Mouse (Mus musculus) G1E (cell line): ENCODE data around the gene Rubcn. TPM values are rescaled to one million over a fixed set of nuclear protein-coding genes. Genes with fewer than 3 reads are reported as not detected.

ENCODE experiments used
- ATAC-seq: 2 replicates; pipeline ENCODE4 v1.8.0; 2016; ENCODE audit warnings: mild to moderate bottlenecking; ENCODE audit not compliant: insufficient number of reproducible peaks, poor library complexity, low FRiP score, severe bottlenecking; ENCODE audit errors: extremely low read depth
- DNase-seq: peaks from one replicate; pipeline ENCODE4 v3.0.0; 2012; ENCODE audit warnings: low spot score
- H3K27me3 ChIP-seq: 2 replicates; pipeline ENCODE4 v1.6.1; 2012; ENCODE audit warnings: mild to moderate bottlenecking, low read length, inconsistent platforms; ENCODE audit not compliant: insufficient read depth
- H3K36me3 ChIP-seq: replicated peaks from 2 replicates; pipeline ENCODE3; 2012; ENCODE audit warnings: mild to moderate bottlenecking, inconsistent platforms
- H3K4me1 ChIP-seq: 2 replicates; pipeline ENCODE4 v1.6.1; 2012; ENCODE audit warnings: low read depth, low read length, inconsistent platforms, mixed read lengths; ENCODE audit not compliant: insufficient read depth
- H3K4me3 ChIP-seq: 2 replicates; pipeline ENCODE4 v1.5.1; 2012; ENCODE audit warnings: low read depth, mild to moderate bottlenecking, inconsistent platforms, low read length, moderate library complexity, mixed read lengths
- H3K9me3 ChIP-seq: replicated peaks from 2 replicates; pipeline ENCODE4 v1.6.1; 2012; ENCODE audit warnings: inconsistent platforms
- CTCF ChIP-seq: IDR thresholded peaks from 2 replicates; pipeline ENCODE4 v1.5.1; 2012; ENCODE audit warnings: low read depth, low read length, inconsistent platforms, mixed read lengths
- GATA1 ChIP-seq: IDR thresholded peaks from 2 replicates; pipeline ENCODE4 v1.6.1; 2012; ENCODE audit warnings: borderline replicate concordance, low read length, inconsistent platforms, mixed read lengths
- GATA2 ChIP-seq: IDR thresholded peaks from 2 replicates; pipeline ENCODE4 v1.6.1; 2012; ENCODE audit warnings: low read depth, low read length, inconsistent platforms, borderline replicate concordance
- POLR2AphosphoS5 ChIP-seq: IDR thresholded peaks from 2 replicates; pipeline ENCODE4 v1.6.1; 2012; ENCODE audit warnings: low read depth, low read length, inconsistent platforms; ENCODE audit not compliant: insufficient replicate concordance
- TAL1 ChIP-seq: conservative IDR thresholded peaks from 2 replicates; pipeline ENCODE4 v1.6.1; 2012; ENCODE audit warnings: low read depth, low read length, inconsistent platforms, mixed read lengths
- polyA plus RNA-seq: library from polyadenylated mRNA; stranded (reverse); fragments of >175 nt; gene quantifications from 2 replicates; pipeline ENCODE4 v1.2.3, GENCODE M21; 2012
- total RNA-seq, 2 experiments: library from RNA; stranded (forward) in 1 of 2; stranded (reverse) in 1 of 2; fragments of 200-1000 nt in 1 of 2; fragments of >200 nt in 1 of 2; fragmentation: Nextera tagmentation in 1 of 2; gene quantifications; 2 replicates each; pipeline ENCODE4 v1.2.3; 2014 to 2017

Gene Rubcn
- total and polyA plus RNA-seq, 3 experiments, result 9.4 to 18.1 (median 13.4) TPM

DNA sequence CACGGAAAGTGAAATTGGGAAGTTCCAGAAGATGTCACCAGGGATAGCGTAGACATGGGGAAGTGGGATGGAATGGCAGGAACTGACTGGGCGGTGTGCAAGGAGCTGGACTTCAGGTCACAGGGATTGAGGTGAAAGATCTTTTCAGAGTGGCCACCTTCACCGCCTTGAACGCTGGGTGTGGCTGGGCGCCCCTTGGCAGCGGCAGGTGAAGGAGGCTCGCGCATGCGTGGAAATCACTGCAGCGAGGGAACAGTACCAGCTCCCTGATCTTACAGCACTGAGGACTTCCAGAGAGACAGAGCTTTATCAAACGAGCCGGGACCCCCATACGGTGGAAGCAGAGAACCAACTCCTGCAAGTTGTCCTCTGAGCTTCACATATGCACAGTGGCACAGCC lies 63.0 kb downstream of the Rubcn start:
- DNase-seq, result no peak
- Histone ChIP-seq H3K27me3 (peaks cover 43% of the 10 kb centered on the region), H3K9me3 (no peaks in the 10 kb centered on the region), H3K4me1 (peaks cover 13% of the 10 kb centered on the region), H3K36me3 (no peaks in the 10 kb centered on the region), H3K4me3 (no peak overlapping the region)
- TF ChIP-seq CTCF (no peak), POLR2AphosphoS5 (no peak), TAL1 (no peak), GATA1 (no peak), GATA2 (no peak)
- ATAC-seq, result no peak

DNA sequence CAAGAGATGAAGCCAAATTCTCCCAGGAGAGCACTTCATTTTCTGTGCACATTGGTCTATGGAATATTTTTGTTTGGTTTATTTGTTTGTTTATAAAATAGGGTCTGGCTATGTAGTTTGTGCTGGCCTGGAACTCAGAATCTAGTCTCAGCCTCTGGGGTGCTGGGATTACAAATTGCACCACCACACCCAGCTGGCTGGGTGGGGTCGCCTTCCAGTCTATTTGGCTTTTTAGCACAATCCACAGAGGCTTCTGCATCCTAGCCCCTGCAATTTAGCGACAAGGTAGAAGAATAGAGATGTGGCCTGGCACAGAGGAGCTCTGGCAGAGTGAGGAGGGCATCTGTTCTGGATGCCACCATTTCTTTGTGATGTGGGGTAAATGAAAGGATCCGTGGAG lies 63.8 kb downstream of the Rubcn start:
- TF ChIP-seq GATA2 (no peak), CTCF (no peak), POLR2AphosphoS5 (no peak), TAL1 (no peak), GATA1 (no peak)
- Histone ChIP-seq H3K36me3 (no peaks in the 10 kb centered on the region), H3K4me1 (peaks cover 13% of the 10 kb centered on the region), H3K9me3 (no peaks in the 10 kb centered on the region), H3K4me3 (no peak overlapping the region), H3K27me3 (peaks cover 39% of the 10 kb centered on the region)
- no peak for DNase-seq
- no peak for ATAC-seq

DNA sequence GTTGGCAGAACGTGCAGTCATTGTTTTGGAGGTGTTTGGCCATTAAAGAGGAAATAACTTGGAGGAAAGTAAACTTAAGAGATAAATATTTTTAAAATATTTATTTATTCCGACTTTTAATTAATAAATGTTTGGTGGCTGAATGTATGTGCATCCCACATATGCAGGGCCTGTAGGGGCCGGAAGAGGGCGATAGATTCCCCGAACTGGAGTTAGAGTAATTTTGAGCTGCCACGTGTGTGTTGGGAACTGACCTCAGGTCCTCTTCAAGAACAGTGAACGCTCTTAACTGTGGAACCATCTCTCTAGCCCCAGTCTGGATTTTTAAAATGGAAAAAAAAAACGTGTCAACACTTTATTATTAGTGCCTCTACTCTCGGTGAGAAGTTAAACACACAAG lies 64.2 kb downstream of the Rubcn start:
- H3K9me3 ChIP-seq, result no peaks in the 10 kb centered on the region
- peak overlapping the region; percentile 44; the same call in 1 of the 2 replicates for H3K4me3 ChIP-seq
- no peaks in the 10 kb centered on the region for H3K36me3 ChIP-seq
- DNase-seq (no peak), ATAC-seq (no peak)
- TF ChIP-seq GATA2 (no peak), POLR2AphosphoS5 (no peak), TAL1 (no peak), CTCF (no peak), GATA1 (no peak)
- peaks cover 40% of the 10 kb centered on the region for H3K27me3 ChIP-seq
- H3K4me1 ChIP-seq, result peaks cover 17% of the 10 kb centered on the region

DNA sequence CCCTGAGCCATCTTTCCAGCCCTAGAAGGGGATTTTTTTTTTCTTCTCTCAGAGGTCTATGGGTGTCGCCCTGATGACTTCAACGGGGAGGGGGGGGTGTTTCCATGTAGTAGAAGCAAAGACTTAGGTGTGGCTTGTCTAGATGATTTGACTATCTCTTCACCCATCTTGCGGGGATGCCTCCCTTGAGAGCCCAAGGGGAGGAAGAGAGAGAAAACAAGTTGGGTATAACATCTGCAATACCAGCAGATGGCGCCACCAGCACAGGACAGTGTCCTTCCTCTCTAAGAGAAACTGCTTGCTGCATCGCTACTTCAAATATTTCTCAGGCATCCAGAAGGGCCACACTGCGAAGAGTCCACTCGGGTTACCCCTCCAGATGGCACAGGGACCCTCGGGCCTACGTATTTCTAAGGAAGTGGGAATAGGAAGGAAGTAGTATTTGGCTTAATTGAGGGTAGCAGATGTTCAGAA lies 64.6 kb downstream of the Rubcn start:
- peak overlapping the region; percentile 44; the same call in 1 of the 2 replicates for H3K4me3 ChIP-seq
- peaks cover 44% of the 10 kb centered on the region for H3K27me3 ChIP-seq
- H3K4me1 ChIP-seq, result peaks cover 21% of the 10 kb centered on the region
- H3K9me3 ChIP-seq, result no peaks in the 10 kb centered on the region
- DNase-seq (peak; percentile 77), ATAC-seq (no peak; the same call in 1 of the 2 replicates)
- no peaks in the 10 kb centered on the region for H3K36me3 ChIP-seq
- TF ChIP-seq CTCF (peak; percentile 82), GATA1 (no peak), POLR2AphosphoS5 (no peak), TAL1 (no peak), GATA2 (no peak)

DNA sequence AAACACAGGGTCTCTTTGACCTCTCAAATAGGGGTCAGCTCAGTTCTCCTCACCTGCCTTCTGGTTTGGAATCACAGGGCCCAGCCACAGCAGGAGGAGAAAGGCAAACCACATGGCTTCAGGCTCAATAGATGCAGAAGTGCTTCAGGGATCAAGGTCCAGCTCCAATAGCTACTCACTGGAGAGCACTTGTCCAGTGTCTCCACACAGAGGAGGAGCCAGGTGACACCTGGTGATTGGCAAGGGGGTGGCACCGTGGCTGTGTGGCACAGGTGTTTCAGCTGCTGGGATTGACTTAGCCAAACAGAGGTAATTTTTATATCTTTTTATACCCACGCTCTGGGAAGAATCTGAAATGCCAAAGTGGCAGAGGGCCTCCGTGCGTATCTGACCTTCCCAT lies 67.2 kb downstream of the Rubcn start, which contains the start of gene Smbd1:
TSS of gene Smbd1 (minus strand) at position 157 of the 400 bp plus-strand sequence.
- H3K4me3 ChIP-seq, result no peak within 1 kb of the TSS
- no peaks in the 10 kb centered on the region for H3K36me3 ChIP-seq
- TF ChIP-seq CTCF (no peak), POLR2AphosphoS5 (no peak), GATA1 (no peak), GATA2 (no peak), TAL1 (no peak)
- DNase-seq, result no peak
- peaks cover 44% of the 10 kb centered on the region for H3K4me1 ChIP-seq
- H3K27me3 ChIP-seq, result peaks cover 36% of the 10 kb centered on the region
- no peak for ATAC-seq
- H3K9me3 ChIP-seq, result no peaks in the 10 kb centered on the region

GRCm38 (mm10) chr16:32807408-32808185 lies 70.0 kb downstream of the Rubcn start:
- Histone ChIP-seq H3K4me3 (peak overlapping the region; percentile 27; the same call in 1 of the 2 replicates), H3K36me3 (no peaks in the 10 kb centered on the region), H3K4me1 (peaks cover 40% of the 10 kb centered on the region), H3K9me3 (no peaks in the 10 kb centered on the region), H3K27me3 (peaks cover 34% of the 10 kb centered on the region)
- TF ChIP-seq GATA2, result no peak
- no peak for TF ChIP-seq GATA1
- TF ChIP-seq POLR2AphosphoS5, result no peak
- TF ChIP-seq TAL1, result no peak
- no peak for TF ChIP-seq CTCF
- ATAC-seq (no peak), DNase-seq (no peak)

DNA sequence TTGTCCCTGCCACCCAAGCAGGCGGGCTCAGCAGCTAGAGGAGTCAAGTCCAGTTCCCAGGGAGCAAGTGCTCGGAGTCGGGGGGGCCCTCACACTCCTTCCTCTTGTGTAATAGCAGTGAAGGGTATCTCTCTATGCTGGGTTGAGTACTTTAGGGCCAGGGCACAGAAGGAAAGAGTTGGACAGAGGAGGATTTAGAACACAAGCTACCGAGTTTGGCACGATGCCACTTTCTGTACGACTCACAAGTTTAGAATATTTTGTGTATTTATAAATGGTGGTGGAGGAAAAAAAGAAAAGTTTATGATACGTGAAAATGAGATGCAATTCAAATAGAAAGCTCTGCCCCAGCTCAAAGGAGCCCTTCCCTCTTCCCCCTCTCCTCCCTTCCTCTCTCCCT lies 72.4 kb downstream of the Rubcn start:
- TF ChIP-seq GATA2, result no peak
- no peak for TF ChIP-seq POLR2AphosphoS5
- TF ChIP-seq CTCF, result no peak
- no peak for TF ChIP-seq GATA1
- no peak for TF ChIP-seq TAL1

More for the DNA sequence above, 72.4 kb downstream of the Rubcn start:
- H3K27me3 ChIP-seq, result peaks cover 28% of the 10 kb centered on the region
- H3K9me3 ChIP-seq, result no peaks in the 10 kb centered on the region
- ATAC-seq, result no peak
- peaks cover 56% of the 10 kb centered on the region for H3K4me1 ChIP-seq
- DNase-seq, result no peak
- H3K36me3 ChIP-seq, result no peaks in the 10 kb centered on the region
- H3K4me3 ChIP-seq, result no peak overlapping the region
